Mouse (Mus musculus) forebrain, embryonic 12.5 days (tissue): ENCODE data around the gene Dtl. TPM values are rescaled to one million over a fixed set of nuclear protein-coding genes. Genes with fewer than 3 reads are reported as not detected.
"Not testable (repeated sequence)": the region's sequence is repeated elsewhere in the genome, so short reads cannot be mapped to it uniquely, and the experiment has no call there.

Source experiments
- ATAC-seq: fragments of 200-750 bp; cut with Nextera tagmentation; 2 replicates; pipeline ENCODE4 v1.8.0; 2017; ENCODE audit warnings: moderate TSS enrichment; ENCODE audit not compliant: low FRiP score
- H3K27ac ChIP-seq: fragments of 300-500 bp; sonication (generic); 2 replicates; pipeline ENCODE4 v1.5.1; 2016; ENCODE audit warnings: mild to moderate bottlenecking
- H3K27me3 ChIP-seq: fragments of 300-500 bp; sonication (generic); 2 replicates; pipeline ENCODE4 v1.6.1; 2016; ENCODE audit warnings: mild to moderate bottlenecking
- H3K36me3 ChIP-seq: fragments of 300-500 bp; sonication (generic); replicated peaks from 2 replicates; pipeline ENCODE4 v1.6.1; 2016; ENCODE audit warnings: mild to moderate bottlenecking
- H3K4me1 ChIP-seq: fragments of 300-500 bp; sonication (generic); 2 replicates; pipeline ENCODE4 v1.6.1; 2016
- H3K4me2 ChIP-seq: fragments of 300-500 bp; sonication (generic); 2 replicates; pipeline ENCODE4 v1.6.1; 2016; ENCODE audit warnings: mild to moderate bottlenecking, moderate library complexity
- H3K4me3 ChIP-seq: fragments of 300-500 bp; sonication (generic); replicated peaks from 2 replicates; pipeline ENCODE4 v1.5.1; 2016; ENCODE audit warnings: mild to moderate bottlenecking
- H3K9ac ChIP-seq: fragments of 300-500 bp; sonication (generic); 2 replicates; pipeline ENCODE4 v1.6.1; 2016; ENCODE audit warnings: mild to moderate bottlenecking
- H3K9me3 ChIP-seq: fragments of 300-500 bp; sonication (generic); 2 replicates; pipeline ENCODE4 v1.6.1; 2016
- WGBS: fragments of 180-500 bp; shearing (Covaris S2); methylation state at CpG from one replicate; pipeline ENCODE4 v1.1.7; 2016; 5-methylcytosine and 5-hydroxymethylcytosine counted together
- polyA plus RNA-seq: library from polyadenylated mRNA; unstranded; fragments of >200 nt; fragmentation: Nextera tagmentation; extraction: Ambion mirVana; gene quantifications from 2 replicates; pipeline ENCODE4 v1.2.1, GENCODE M21; 2016

The Dtl gene
- polyA plus RNA-seq, 1 experiment from 2014 or later = 77.3 TPM

DNA sequence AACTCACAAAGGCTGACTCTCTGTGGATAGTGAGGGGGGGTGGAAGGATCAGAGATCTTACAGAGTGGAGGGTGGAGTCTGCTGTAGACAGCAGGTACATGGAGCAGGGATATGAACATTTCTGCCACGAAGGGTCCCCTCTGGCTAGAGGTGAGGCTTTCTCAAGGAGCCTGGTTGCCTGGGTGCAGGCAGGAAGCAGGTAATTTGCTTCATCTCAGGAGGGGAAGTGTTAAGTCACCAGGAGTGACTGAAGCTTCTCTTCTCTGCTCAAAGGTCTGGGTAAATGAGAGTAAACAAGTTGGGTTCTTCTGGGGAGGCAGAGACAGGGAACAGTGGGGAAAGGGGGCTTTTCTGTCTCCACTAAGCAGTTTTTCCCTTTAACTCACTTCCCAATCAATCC lies 44.3 kb downstream of the Dtl start:
- H3K36me3 ChIP-seq = 0 out of 2 replicates have a peak, but pooled peaks cover 7% of the 10 kb centered on the region
- ATAC-seq = no peak
- H3K9ac ChIP-seq = no peak overlapping the region
- no peaks in the 10 kb centered on the region for H3K9me3 ChIP-seq
- no peak overlapping the region for H3K27ac ChIP-seq
- WGBS = 88% methylated on average over 1 of the region's 1 CpGs
- H3K4me3 ChIP-seq = no peak overlapping the region
- no peaks in the 10 kb centered on the region for H3K4me1 ChIP-seq
- H3K27me3 ChIP-seq = no peaks in the 10 kb centered on the region
- H3K4me2 ChIP-seq = no peak overlapping the region

DNA sequence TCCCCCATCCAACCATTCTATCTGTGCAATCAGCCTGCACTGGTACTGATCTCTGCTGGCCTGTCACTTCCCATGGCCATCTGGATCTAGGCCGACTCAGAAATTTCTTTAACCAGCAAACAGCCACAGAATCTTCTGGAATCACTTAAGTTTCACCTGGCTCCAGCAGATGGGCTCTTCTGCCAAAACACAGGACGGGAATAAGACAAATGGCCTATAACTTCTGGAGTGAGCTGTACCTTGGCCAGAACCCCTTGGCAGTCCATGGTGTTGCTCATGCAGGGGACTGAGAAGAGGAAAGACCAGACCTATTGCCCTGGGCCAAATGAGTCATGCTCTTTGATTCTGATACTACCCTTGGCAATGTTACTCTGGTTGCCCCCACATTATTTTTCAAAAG lies 45.9 kb downstream of the Dtl start:
- no peak overlapping the region for H3K4me3 ChIP-seq
- WGBS = 86% methylated on average over 2 of the region's 2 CpGs
- H3K9me3 ChIP-seq = no peaks in the 10 kb centered on the region
- no peaks in the 10 kb centered on the region for H3K27me3 ChIP-seq
- H3K27ac ChIP-seq = no peak overlapping the region
- ATAC-seq = no peak
- H3K4me1 ChIP-seq = no peaks in the 10 kb centered on the region
- no peak overlapping the region for H3K4me2 ChIP-seq
- H3K36me3 ChIP-seq = no peaks in the 10 kb centered on the region
- no peak overlapping the region for H3K9ac ChIP-seq

DNA sequence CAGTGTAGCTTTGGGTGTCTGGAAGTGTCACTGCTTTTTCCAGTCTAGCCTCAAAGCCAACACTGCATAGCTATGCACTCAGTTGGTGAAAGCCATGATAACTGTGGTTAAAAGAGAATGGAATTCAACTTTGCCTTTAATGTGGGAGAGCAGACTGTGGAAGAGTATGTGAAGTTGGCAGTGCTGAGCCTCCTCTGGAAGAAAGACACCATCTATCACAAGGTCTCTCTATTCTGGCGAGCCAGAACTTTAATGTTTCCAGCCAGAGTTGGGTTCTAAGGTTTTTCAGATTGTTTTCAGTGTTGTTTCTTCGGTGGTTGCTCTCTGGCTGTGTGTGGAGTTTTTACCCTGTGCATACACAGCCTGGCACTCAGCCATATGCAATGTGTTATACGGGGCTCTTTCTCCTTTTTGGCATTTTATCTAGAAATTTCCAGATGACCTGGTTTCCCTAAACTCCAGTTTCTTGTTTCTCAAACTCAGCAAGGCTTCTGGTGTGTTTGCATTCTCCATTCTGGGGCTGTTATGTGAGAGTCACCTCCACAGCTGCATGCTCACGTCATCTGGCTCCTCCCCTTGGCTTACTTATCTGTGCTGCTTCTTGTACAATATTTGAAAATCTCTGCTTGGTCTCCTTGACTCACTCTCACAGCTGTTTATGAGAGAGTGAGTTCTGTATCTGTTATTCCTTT lies 47.3 kb downstream of the Dtl start:
- Histone ChIP-seq H3K4me2 (no peak overlapping the region), H3K9me3 (no peaks in the 10 kb centered on the region), H3K4me3 (no peak overlapping the region), H3K4me1 (no peaks in the 10 kb centered on the region), H3K27me3 (no peaks in the 10 kb centered on the region), H3K27ac (no peak overlapping the region), H3K36me3 (no peaks in the 10 kb centered on the region), H3K9ac (no peak overlapping the region)
- 76% methylated on average over 4 of the region's 4 CpGs for WGBS
- ATAC-seq = no peak

DNA sequence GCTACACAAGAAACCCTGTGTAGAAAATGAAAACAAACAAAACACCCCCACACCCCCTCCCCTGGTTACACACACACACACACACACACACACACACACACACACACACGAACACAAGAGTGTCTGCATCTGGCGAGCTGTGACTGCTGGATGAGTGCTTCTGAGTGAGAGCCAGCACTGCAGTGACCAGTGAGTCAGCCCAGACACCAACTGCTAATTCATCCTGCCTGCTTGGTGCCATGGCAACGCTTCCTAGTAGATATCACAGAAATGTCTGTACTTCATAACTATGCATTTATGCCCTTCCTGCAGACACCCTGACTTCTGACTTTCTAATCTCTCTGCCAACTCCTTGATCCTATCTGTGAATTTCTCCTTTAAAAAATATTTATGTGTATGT lies 48.3 kb downstream of the Dtl start:
- Histone ChIP-seq H3K36me3 (no peaks in the 10 kb centered on the region), H3K4me1 (no peaks in the 10 kb centered on the region), H3K4me3 (no peak overlapping the region), H3K9me3 (no peaks in the 10 kb centered on the region), H3K27ac (no peak overlapping the region), H3K4me2 (no peak overlapping the region), H3K27me3 (no peaks in the 10 kb centered on the region), H3K9ac (no peak overlapping the region)
- no peak for ATAC-seq
- 71% methylated on average over 3 of the region's 3 CpGs for WGBS

DNA sequence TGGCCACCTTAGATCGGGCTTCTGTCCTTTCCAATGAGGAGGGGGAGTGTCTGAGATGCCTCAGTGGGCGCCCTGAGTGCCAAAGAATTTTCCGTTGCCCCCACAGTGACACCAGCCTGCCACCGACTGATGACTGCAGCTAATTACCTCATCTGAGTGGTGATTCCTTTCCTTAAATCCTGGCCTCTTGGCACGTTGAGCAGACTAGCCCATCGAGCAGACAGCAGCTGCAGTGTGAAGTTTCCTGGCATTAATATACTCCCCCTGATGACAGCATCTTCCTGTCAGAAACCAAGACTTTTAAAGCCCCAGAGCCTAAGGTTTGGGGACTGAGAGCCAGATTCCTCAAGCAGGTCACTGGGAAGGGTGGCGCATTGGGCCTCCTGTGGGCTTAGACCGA lies 53.9 kb downstream of the Dtl start:
- Histone ChIP-seq H3K4me2 (no peak overlapping the region), H3K27me3 (no peaks in the 10 kb centered on the region), H3K9me3 (no peaks in the 10 kb centered on the region), H3K36me3 (no peaks in the 10 kb centered on the region), H3K27ac (no peak overlapping the region), H3K4me1 (no peaks in the 10 kb centered on the region), H3K4me3 (no peak overlapping the region), H3K9ac (no peak overlapping the region)
- WGBS = 87% methylated on average over 8 of the region's 8 CpGs
- no peak for ATAC-seq

DNA sequence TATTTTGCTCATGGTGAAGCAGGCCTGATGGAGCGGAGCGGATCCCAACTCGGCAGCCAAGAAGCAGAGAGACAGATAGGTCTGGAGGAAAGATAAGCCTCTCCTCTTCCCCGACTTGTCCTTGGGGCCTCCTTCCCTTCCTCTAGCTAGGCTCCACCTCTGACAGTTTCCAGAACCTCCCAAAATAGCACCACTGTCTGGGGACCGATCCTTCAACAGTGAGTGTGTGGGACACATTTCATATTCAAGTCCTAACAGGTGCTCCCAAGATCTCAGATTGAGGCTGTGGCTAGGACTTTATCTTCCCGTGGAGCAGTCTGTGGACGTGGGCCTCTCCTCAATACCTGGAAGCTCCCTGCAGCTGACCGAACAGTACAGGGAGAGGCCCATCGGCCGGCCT lies 54.7 kb downstream of the Dtl start:
- Histone ChIP-seq H3K4me2 (no peak overlapping the region), H3K4me1 (no peaks in the 10 kb centered on the region), H3K27ac (no peak overlapping the region), H3K27me3 (no peaks in the 10 kb centered on the region), H3K9me3 (no peaks in the 10 kb centered on the region), H3K36me3 (no peaks in the 10 kb centered on the region), H3K9ac (no peak overlapping the region), H3K4me3 (no peak overlapping the region)
- ATAC-seq = no peak
- 95% methylated on average over 10 of the region's 10 CpGs for WGBS

DNA sequence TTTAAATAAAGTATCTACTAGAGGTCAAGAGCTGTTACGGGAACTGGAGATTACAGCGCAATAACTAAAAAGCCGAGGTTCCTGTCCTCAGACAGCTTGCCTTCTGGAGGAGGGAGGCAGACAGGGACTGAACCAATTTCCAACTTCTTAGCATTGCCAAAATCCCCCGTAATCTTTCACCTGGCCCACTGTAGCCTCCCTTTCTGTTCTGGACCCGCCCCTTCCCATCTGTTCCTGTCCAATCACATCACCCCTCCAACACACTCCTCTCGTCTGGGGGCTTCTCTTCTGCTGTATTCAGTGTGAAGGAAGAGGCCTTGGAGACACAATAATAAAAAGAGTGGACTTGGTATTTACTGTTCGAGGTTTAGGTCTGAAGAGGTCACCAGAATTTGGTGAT lies 55.1 kb downstream of the Dtl start:
- no peak overlapping the region for H3K27ac ChIP-seq
- WGBS = 85% methylated on average over 7 of the region's 7 CpGs

DNA sequence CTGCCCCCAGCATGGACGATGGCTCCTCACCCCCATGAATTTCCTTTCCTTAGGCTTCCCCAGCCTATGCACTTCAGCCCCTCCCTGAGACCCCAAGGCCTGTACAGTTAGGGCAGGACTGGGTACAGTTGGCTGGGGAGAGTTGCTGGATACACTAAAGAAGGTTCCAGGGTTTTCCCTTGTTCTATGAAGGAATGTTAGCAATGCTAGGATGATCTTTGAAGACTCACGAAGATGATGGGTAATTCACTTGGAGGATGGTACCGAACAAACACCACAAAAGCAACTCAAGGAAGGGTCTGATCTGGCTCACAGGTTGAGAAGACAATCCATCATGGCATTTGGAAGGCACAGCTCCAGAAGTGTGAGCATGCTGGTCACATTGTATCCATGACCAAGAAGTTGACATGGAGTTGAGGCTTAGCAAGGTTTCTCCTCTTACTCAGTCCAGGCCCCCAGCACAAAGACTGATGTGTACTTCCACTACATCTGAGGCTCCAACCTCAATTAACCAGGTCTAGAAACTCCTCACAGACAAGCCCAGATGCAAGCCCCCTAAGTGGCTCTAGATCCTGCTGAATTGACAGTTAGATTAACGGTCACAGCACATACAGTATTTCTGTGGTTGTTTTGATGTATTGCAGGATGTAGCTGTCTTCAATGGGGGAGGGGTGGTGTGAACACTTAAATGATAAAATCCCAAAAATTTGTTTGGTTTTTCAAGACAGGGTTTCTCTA lies 55.8 kb downstream of the Dtl start:
- ATAC-seq = no peak
- 93% methylated on average over 4 of the region's 4 CpGs for WGBS

More for the DNA sequence above, 55.1 kb downstream of the Dtl start:
- Histone ChIP-seq H3K36me3 (no peaks in the 10 kb centered on the region), H3K9ac (no peak overlapping the region), H3K27me3 (no peaks in the 10 kb centered on the region), H3K4me1 (no peaks in the 10 kb centered on the region), H3K4me3 (no peak overlapping the region), H3K9me3 (no peaks in the 10 kb centered on the region), H3K4me2 (no peak overlapping the region)
- no peak for ATAC-seq

DNA sequence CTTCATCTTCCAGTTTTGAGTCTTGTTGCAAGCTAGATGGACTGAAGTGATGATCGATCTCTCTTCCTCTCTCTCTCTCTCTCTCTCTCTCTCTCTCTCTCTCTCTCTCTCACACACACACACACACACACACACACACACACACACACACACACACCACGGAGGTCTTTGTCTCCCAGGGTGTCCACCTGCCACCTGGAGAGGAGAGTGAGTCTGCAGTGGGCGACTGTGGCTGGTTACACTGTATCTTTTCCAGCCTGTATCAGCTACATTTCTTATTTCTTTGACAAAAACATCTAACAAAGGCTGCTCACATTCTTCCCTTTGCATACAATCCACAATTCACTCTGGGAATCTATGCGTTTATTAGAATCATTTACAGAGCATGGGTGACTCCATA lies 56.4 kb downstream of the Dtl start:
- ATAC-seq = no peak
- 90% methylated on average over 4 of the region's 4 CpGs for WGBS
- no peak overlapping the region for H3K4me2 ChIP-seq
- H3K27ac ChIP-seq = no peak overlapping the region
- no peaks in the 10 kb centered on the region for H3K36me3 ChIP-seq
- no peaks in the 10 kb centered on the region for H3K4me1 ChIP-seq
- no peak overlapping the region for H3K4me3 ChIP-seq
- H3K9me3 ChIP-seq = no peaks in the 10 kb centered on the region
- H3K27me3 ChIP-seq = no peaks in the 10 kb centered on the region
- no peak overlapping the region for H3K9ac ChIP-seq

More for the DNA sequence above, 55.8 kb downstream of the Dtl start:
- no peak overlapping the region for H3K4me2 ChIP-seq
- no peaks in the 10 kb centered on the region for H3K4me1 ChIP-seq
- no peaks in the 10 kb centered on the region for H3K36me3 ChIP-seq
- no peak overlapping the region for H3K27ac ChIP-seq
- H3K4me3 ChIP-seq = no peak overlapping the region
- H3K9ac ChIP-seq = no peak overlapping the region
- H3K27me3 ChIP-seq = no peaks in the 10 kb centered on the region
- H3K9me3 ChIP-seq = no peaks in the 10 kb centered on the region

DNA sequence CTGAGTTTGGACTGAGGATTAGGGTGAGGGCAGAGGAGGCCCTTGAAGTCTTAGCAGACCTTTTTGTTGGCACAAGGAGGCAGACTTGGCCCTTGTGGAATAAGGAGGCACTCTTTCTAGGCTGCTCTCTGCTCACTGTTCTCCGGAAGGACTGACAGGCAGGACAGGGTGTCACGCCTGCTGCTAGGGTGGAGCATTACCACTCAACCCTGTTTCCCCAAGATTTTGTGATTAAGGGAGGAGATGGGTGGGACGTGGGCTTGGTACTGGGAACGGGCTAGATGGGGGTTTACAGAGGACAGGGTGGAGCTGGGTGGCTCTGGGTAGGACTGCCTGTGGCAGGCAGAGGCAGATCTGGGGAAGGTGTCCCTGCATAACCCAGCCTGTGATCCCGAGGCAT lies 57.4 kb downstream of the Dtl start:
- Histone ChIP-seq H3K27me3 (no peaks in the 10 kb centered on the region), H3K9me3 (no peaks in the 10 kb centered on the region), H3K4me2 (no peak overlapping the region), H3K9ac (no peak overlapping the region), H3K36me3 (no peaks in the 10 kb centered on the region), H3K4me3 (no peak overlapping the region), H3K27ac (no peak overlapping the region), H3K4me1 (no peaks in the 10 kb centered on the region)
- 90% methylated on average over 5 of the region's 5 CpGs for WGBS
- ATAC-seq = no peak

DNA sequence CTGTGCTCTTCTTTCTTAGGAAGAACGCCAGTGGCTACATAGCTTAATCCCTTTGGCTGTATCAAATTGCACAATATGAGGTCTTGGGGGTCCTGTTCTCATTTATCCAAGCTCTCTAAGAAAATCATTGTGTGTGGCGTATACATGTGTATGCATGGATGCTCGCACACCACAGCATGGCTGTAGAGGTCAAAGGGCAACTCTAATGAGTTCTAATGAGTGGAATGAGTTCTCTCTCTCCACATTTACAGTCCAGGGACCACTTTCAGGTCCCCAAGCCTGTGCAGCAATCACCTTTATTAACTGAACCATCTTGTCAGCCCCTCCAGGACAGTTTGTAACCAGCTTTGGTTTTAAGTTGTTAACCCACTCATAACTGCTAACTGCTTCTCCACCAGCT lies 58.3 kb downstream of the Dtl start:
- 35% methylated on average over 3 of the region's 3 CpGs for WGBS
- no peak for ATAC-seq

DNA sequence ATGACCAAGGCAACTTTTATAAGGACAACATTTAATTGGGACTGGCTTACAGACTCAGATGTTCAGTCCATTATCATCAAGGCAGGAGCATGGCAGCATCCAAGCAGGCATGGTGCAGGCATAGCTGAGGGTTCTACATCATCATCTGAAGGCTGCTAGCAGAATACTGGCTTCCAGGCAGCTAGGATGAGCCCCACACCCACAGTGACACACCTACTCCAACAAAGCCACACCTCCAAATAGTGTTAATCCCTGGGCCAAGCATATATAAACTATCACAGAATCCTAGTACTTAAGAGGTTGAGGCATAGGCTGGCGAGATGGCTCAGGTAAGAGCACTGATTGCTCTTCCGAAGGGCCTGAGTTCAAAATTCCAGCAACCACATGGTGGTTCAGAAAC lies 59.0 kb downstream of the Dtl start:
- H3K36me3 ChIP-seq, H3K4me1 ChIP-seq, H3K4me3 ChIP-seq, ATAC-seq, H3K27ac ChIP-seq, H3K27me3 ChIP-seq, H3K4me2 ChIP-seq, H3K9ac ChIP-seq, H3K9me3 ChIP-seq: not testable (repeated sequence)
- 90% methylated on average over 2 of the region's 2 CpGs for WGBS

More for the DNA sequence above, 58.3 kb downstream of the Dtl start:
- H3K4me3 ChIP-seq = no peak overlapping the region
- no peak overlapping the region for H3K4me2 ChIP-seq
- H3K36me3 ChIP-seq = no peaks in the 10 kb centered on the region
- no peaks in the 10 kb centered on the region for H3K27me3 ChIP-seq
- no peak overlapping the region for H3K9ac ChIP-seq
- H3K9me3 ChIP-seq = no peaks in the 10 kb centered on the region
- no peak overlapping the region for H3K27ac ChIP-seq
- H3K4me1 ChIP-seq = no peaks in the 10 kb centered on the region

DNA sequence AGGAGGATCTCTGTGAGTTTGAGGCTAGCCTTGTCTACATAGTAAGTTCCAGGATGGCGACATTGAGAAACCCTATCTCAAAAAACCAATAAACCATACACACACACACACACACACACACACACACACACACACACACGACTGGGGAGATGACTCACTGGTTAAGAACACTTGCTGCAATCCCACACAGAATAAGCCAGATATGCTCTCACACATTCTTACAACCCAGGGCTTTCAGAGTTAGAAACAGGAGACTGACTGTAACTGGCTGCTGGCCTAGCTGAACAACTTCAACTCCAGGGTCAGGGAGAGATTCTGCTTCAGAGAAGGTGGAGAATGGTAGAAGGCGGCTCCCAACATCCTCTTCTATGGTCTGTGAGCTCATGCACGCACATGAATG lies 62.1 kb downstream of the Dtl start:
- ATAC-seq = no peak
- Histone ChIP-seq H3K27ac (no peak overlapping the region), H3K36me3 (no peaks in the 10 kb centered on the region), H3K9me3 (no peaks in the 10 kb centered on the region), H3K4me3 (no peak overlapping the region), H3K4me1 (no peaks in the 10 kb centered on the region), H3K27me3 (no peaks in the 10 kb centered on the region), H3K9ac (no peak overlapping the region), H3K4me2 (no peak overlapping the region)
- 91% methylated on average over 4 of the region's 4 CpGs for WGBS
